Mouse (Mus musculus) heart, adult 2 months (tissue): ENCODE data around the gene Tbc1d2b.

Source experiments
- CTCF ChIP-seq: fragments of 200-600 bp; IDR thresholded peaks from 2 replicates; pipeline ENCODE4 v1.8.1; 2022; ENCODE audit warnings: antibody characterized with exemption, mild to moderate bottlenecking, moderate library complexity
- POLR2A ChIP-seq: fragments of 200-500 bp; IDR thresholded peaks from 2 replicates; pipeline ENCODE4 v1.6.1; 2011; ENCODE audit warnings: mild to moderate bottlenecking, low read depth, low read length, control low read depth; ENCODE audit not compliant: insufficient read depth

DNA sequence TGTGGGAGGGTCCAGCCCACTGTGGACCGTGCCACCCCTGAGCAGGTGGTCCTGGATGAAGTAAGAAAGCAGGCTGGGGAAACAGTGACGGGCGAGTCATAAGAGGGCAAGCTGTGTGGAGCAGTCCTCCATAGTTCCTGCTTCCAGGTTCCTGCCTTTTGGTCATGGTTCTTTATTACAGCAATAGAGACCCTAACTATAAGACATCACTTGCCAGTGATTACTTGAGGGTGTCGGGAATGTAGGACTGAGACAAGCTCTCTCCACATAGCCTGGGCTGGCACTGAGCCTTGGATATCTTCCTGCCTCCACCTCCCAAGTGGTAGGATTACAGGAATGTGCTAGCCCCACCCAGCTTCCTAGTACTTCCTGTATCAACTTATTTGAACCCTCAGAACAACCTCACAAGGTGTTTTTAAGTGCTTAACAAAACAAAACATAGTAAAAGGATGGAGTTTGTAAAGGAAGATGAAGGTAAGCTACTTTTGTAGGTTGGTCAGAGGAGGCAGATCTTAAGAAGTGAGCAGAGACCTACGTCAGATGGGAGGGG is 1.0 kb upstream of the Tbc1d2b start:
- TF ChIP-seq CTCF = no peak
- TF ChIP-seq POLR2A = no peak
